Mouse (Mus musculus): ENCODE data around the gene Jdp2. TPM values are rescaled to one million over a fixed set of nuclear protein-coding genes. Genes with fewer than 3 reads are reported as not detected.

Gene Jdp2
- polyA plus RNA-seq, 1 experiment from 2014 or later, result 0.15 TPM

DNA sequence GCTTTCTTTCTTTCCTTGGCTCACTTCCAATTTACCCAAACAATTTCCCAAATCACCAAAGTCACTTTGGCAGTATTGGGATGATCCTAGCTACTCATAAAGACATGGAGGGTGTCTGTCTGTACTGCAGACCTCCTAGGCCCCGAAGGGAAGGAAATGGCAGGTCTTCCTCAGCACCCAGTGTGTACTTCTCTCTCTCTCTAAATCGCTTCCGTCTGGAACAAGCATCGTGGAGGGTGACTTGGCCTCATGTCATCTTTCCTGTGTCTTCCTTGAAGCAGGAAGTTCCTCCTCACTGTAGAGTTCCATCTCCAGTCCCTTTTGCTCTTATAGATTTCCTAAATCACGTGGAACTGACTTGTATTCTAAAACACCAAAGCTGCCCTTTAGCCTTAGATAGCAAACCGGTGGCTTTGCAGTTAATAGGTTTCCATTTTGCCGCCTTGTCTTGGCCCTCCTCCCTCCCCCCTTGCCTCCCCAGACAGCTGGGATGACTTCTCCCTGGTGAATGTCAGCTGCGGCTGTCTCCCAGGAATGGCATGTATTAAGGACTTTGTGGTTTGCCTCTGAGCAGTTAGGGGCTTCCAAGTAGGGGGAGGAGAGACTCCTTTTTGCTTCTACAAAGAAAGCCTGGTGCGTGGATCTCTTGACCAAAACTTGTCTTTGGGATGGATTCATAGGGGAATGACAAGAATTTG, 5.6 kb downstream of the Jdp2 start:
- Histone ChIP-seq H3K27ac (no peak overlapping the region), H3K4me3 (no peak overlapping the region), H3K4me1 (peaks cover 14% of the 10 kb centered on the region), H3K9me3 (no peaks in the 10 kb centered on the region), H3K36me3 (replicated peaks) (no peaks in the 10 kb centered on the region), H3K27me3 (ENCODE audit: poor library complexity, severe bottlenecking) (peaks cover 33% of the 10 kb centered on the region)
- WGBS, result 82% methylated on average over 9 of the region's 9 CpGs
- no peak for DNase-seq (ENCODE audit: extremely low spot score, low spot score)

DNA sequence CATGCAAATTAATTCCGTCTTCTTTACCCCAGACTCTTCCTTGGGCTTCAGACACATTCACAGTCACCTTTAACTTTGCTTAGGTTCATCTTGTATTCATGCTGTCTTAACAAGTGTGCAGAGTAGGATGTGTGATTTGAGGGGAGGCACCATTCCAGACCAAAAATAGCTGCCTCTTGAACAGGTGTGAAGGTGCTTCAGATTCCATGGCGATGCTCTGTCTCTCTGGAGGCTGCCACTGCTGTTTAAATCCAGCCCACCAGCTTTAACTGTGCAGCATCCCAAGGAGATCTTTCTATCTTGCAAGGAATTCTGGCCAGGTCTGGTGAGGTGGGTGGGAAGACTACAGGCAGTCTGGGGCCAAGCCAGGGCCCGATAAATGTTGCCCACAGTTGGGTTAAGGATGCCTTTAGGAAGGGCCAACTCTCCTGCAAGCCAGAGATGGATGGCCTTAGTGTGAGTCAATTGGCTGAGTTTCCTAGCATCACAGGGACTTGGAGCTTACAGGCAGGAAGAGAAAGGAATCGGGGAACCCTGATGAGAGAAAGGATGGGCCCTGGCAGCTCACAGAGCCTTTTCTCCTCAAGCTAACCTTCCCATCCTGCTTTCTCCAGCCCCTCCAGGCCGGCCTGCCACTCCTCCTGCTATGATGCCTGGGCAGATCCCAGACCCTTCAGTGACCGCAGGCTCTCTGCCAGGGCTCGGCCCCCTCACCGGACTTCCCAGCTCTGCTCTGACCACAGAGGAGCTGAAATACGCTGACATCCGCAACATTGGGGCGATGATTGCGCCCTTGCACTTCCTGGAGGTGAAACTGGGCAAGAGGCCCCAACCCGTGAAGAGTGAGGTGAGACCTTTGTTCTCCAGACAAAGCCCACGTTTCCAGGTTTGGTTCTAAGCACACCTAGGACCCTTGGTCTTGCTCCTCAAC, 9.0 kb downstream of the Jdp2 start:
- no peaks in the 10 kb centered on the region for H3K9me3 ChIP-seq
- H3K36me3 ChIP-seq (replicated peaks), result no peaks in the 10 kb centered on the region
- WGBS, result 84% methylated on average over 14 of the region's 14 CpGs
- 0 out of 2 replicates have a peak, but pooled peaks cover 3% of the 10 kb centered on the region for H3K4me1 ChIP-seq
- 0 out of 2 replicates have a peak, but pooled peaks cover 2% of the 10 kb centered on the region for H3K27me3 ChIP-seq (ENCODE audit: poor library complexity, severe bottlenecking)
- DNase-seq (ENCODE audit: extremely low spot score, low spot score), result no peak
- H3K4me3 ChIP-seq, result no peak overlapping the region
- no peak overlapping the region for H3K27ac ChIP-seq

- H3K27ac ChIP-seq, result no peak overlapping the region
- H3K27me3 ChIP-seq (ENCODE audit: poor library complexity, severe bottlenecking), result no peaks in the 10 kb centered on the region
- H3K4me3 ChIP-seq, result no peak overlapping the region
- 0 out of 2 replicates have a peak, but pooled peaks cover 3% of the 10 kb centered on the region for H3K4me1 ChIP-seq
- no peaks in the 10 kb centered on the region for H3K36me3 ChIP-seq (replicated peaks)
- WGBS, result 89% methylated on average over 9 of the region's 9 CpGs
- DNase-seq (ENCODE audit: extremely low spot score, low spot score), result no peak
- H3K9me3 ChIP-seq, result no peaks in the 10 kb centered on the region
These were observed 11.3 kb downstream of the Jdp2 start for GRCm38 (mm10) chr12:85610167-85610566.

GRCm38 (mm10) chr12:85614090-85614489, 15.3 kb downstream of the Jdp2 start:
- Histone ChIP-seq H3K27me3 (ENCODE audit: poor library complexity, severe bottlenecking) (no peaks in the 10 kb centered on the region), H3K27ac (no peak overlapping the region), H3K4me1 (0 out of 2 replicates have a peak, but pooled peaks cover 2% of the 10 kb centered on the region), H3K36me3 (replicated peaks) (no peaks in the 10 kb centered on the region), H3K9me3 (no peaks in the 10 kb centered on the region), H3K4me3 (no peak overlapping the region)
- WGBS, result 56% methylated on average over 4 of the region's 4 CpGs
- DNase-seq (ENCODE audit: extremely low spot score, low spot score), result no peak

- Histone ChIP-seq H3K9me3 (no peaks in the 10 kb centered on the region), H3K27ac (no peak overlapping the region), H3K4me1 (peaks cover 12% of the 10 kb centered on the region; the same call in 1 of the 2 replicates), H3K36me3 (replicated peaks) (no peaks in the 10 kb centered on the region), H3K27me3 (ENCODE audit: poor library complexity, severe bottlenecking) (no peaks in the 10 kb centered on the region), H3K4me3 (no peak overlapping the region)
- no peak for DNase-seq (ENCODE audit: extremely low spot score, low spot score)
- 88% methylated on average over 8 of the region's 8 CpGs for WGBS
These were observed 16.7 kb downstream of the Jdp2 start for GRCm38 (mm10) chr12:85615486-85615885.

DNA sequence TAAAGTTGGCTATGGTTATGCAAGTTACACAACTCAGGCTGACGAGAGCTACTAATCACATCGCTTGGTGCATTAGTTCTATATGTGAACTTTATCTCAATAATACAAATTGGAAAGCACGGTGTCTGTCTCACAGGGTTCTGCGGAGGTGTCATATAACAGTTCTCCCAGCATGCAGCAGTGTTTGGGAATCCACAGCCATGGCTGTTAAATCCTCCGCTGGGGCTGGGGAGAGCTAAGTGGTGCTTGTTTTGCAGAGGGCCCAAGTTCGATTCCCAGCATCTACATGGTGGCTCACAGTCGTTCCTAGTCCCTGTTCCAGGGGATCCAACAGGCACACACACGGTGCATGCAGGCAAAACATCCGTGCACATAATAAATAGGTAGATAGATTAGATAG, 19.1 kb downstream of the Jdp2 start:
- no peaks in the 10 kb centered on the region for H3K27me3 ChIP-seq (ENCODE audit: poor library complexity, severe bottlenecking)
- H3K4me1 ChIP-seq, result peaks cover 27% of the 10 kb centered on the region
- no peaks in the 10 kb centered on the region for H3K9me3 ChIP-seq
- 91% methylated on average over 9 of the region's 9 CpGs for WGBS
- no peak overlapping the region for H3K27ac ChIP-seq
- no peak for DNase-seq (ENCODE audit: extremely low spot score, low spot score)
- no peak overlapping the region for H3K4me3 ChIP-seq
- H3K36me3 ChIP-seq (replicated peaks), result no peaks in the 10 kb centered on the region

DNA sequence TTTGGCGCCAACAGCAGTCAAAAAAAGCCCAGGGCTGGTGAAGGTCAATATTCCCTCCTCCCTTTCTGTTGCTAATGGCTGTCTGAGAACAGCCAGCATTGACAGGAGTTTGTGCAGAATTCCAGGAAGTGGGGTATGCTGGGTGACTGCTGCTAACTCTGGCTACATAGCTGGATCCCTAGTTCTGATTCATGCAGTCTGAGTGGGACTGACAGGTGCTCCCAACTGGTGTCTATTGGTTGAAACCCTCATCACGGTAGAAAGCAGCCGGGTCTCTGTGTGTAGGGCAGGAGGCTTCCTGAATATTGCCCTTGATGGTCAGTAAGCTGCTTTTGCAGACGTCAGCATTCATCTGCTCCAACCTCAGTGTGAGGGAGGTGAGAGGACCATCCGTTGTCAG, 19.6 kb downstream of the Jdp2 start:
- Histone ChIP-seq H3K27ac (no peak overlapping the region), H3K27me3 (ENCODE audit: poor library complexity, severe bottlenecking) (no peaks in the 10 kb centered on the region), H3K4me3 (no peak overlapping the region), H3K4me1 (peaks cover 27% of the 10 kb centered on the region), H3K9me3 (no peaks in the 10 kb centered on the region), H3K36me3 (replicated peaks) (no peaks in the 10 kb centered on the region)
- 82% methylated on average over 5 of the region's 5 CpGs for WGBS
- DNase-seq (ENCODE audit: extremely low spot score, low spot score), result no peak

- H3K4me1 ChIP-seq, result peaks cover 27% of the 10 kb centered on the region
- 82% methylated on average over 7 of the region's 7 CpGs for WGBS
- no peaks in the 10 kb centered on the region for H3K36me3 ChIP-seq (replicated peaks)
- H3K4me3 ChIP-seq, result no peak overlapping the region
- no peak overlapping the region for H3K27ac ChIP-seq
- H3K27me3 ChIP-seq (ENCODE audit: poor library complexity, severe bottlenecking), result no peaks in the 10 kb centered on the region
- no peaks in the 10 kb centered on the region for H3K9me3 ChIP-seq
- no peak for DNase-seq (ENCODE audit: extremely low spot score, low spot score)
These were observed 20.6 kb downstream of the Jdp2 start for GRCm38 (mm10) chr12:85619283-85619897.

- Histone ChIP-seq H3K4me3 (no peak overlapping the region), H3K4me1 (peaks cover 27% of the 10 kb centered on the region), H3K27ac (no peak overlapping the region), H3K36me3 (replicated peaks) (no peaks in the 10 kb centered on the region), H3K27me3 (ENCODE audit: poor library complexity, severe bottlenecking) (no peaks in the 10 kb centered on the region), H3K9me3 (no peaks in the 10 kb centered on the region)
- WGBS, result 85% methylated on average over 11 of the region's 11 CpGs
- no peak for DNase-seq (ENCODE audit: extremely low spot score, low spot score)
These were observed 21.1 kb downstream of the Jdp2 start for GRCm38 (mm10) chr12:85619898-85620443.

DNA sequence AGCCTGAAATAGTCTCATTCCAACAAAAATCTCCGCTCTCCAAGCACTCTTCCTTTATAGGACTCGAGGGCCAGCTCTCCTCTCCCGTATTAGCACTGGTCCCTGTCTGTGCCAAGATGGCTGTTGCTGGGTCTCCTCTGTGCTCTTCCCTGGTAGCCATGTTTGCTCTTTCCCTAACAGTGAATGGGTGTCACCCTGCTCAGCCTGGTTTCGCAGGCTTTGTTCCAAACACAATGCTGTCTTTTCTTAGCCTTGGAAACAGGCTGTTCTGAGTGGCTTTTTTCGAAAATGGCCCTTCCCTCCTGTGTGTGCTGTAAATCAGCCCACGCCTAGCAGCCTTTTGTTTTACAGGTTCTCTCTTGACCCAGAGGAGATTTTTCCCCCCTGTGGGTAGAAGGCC, 22.2 kb downstream of the Jdp2 start:
- H3K27me3 ChIP-seq (ENCODE audit: poor library complexity, severe bottlenecking), result no peaks in the 10 kb centered on the region
- 65% methylated on average over 6 of the region's 6 CpGs for WGBS
- no peaks in the 10 kb centered on the region for H3K9me3 ChIP-seq
- H3K4me1 ChIP-seq, result peaks cover 32% of the 10 kb centered on the region
- H3K4me3 ChIP-seq, result no peak overlapping the region
- no peak for DNase-seq (ENCODE audit: extremely low spot score, low spot score)
- peak overlapping the region; percentile 58 for H3K27ac ChIP-seq
- H3K36me3 ChIP-seq (replicated peaks), result no peaks in the 10 kb centered on the region

DNA sequence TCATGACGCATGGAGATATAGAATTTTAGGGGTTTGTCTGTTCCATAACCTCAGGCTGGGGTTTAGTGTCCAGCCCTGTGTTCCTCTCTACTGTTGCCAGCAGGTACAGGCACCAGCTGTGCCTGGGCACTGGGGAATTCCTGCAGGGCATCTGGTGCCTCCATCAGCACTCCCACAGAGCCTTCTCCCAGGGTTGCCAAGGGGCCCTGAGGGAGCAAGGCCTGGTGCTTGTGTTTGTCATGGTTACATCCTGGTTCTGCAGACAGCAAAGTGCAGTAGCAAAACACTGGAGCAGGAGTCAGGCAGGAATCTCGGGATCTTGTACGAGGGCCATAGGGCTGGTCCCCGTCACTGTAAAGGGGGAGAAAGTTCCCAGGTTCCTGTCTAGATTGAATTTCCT, 22.8 kb downstream of the Jdp2 start:
- Histone ChIP-seq H3K9me3 (no peaks in the 10 kb centered on the region), H3K4me1 (peaks cover 35% of the 10 kb centered on the region), H3K27me3 (ENCODE audit: poor library complexity, severe bottlenecking) (no peaks in the 10 kb centered on the region), H3K36me3 (replicated peaks) (no peaks in the 10 kb centered on the region), H3K4me3 (no peak overlapping the region), H3K27ac (peak overlapping the region; percentile 26; the same call in 1 of the 2 replicates)
- WGBS, result 83% methylated on average over 4 of the region's 4 CpGs
- no peak for DNase-seq (ENCODE audit: extremely low spot score, low spot score)

- peaks cover 35% of the 10 kb centered on the region for H3K4me1 ChIP-seq
- H3K27me3 ChIP-seq (ENCODE audit: poor library complexity, severe bottlenecking), result no peaks in the 10 kb centered on the region
- H3K9me3 ChIP-seq, result no peaks in the 10 kb centered on the region
- H3K4me3 ChIP-seq, result no peak overlapping the region
- no peak for DNase-seq (ENCODE audit: extremely low spot score, low spot score)
- 0 out of 2 replicates have a peak overlapping the region, but pooled peaks have one; percentile 0 for H3K27ac ChIP-seq
- WGBS, result 61% methylated on average over 3 of the region's 3 CpGs
- no peaks in the 10 kb centered on the region for H3K36me3 ChIP-seq (replicated peaks)
These were observed 24.9 kb downstream of the Jdp2 start for GRCm38 (mm10) chr12:85623711-85624110.
